Mouse (Mus musculus) lung, postnatal 0 days (tissue): ENCODE results near the gene Smg6. TPM values are rescaled to one million over a fixed set of nuclear protein-coding genes. Genes with fewer than 3 reads are reported as not detected.
A peak's percentile ranks its signal among the peaks of the same experiment; 100 is the strongest.

ENCODE experiments used
- ATAC-seq: fragments of 200-750 bp; cut with Nextera tagmentation; 2 replicates; pipeline ENCODE4 v1.8.0; 2017; ENCODE audit warnings: moderate library complexity
- DNase-seq: peaks from one replicate; pipeline ENCODE4 v3.0.0-alpha.2; 2016; ENCODE audit warnings: low spot score
- H3K27ac ChIP-seq: fragments of 300-500 bp; sonication (generic); 2 replicates; pipeline ENCODE4 v1.5.1; 2014; ENCODE audit warnings: antibody characterized with exemption, mild to moderate bottlenecking, low read length, mixed read lengths
- H3K27me3 ChIP-seq: fragments of 300-500 bp; sonication (generic); replicated peaks from 2 replicates; pipeline ENCODE4 v1.6.1; 2014; ENCODE audit warnings: low read length, mixed read lengths; ENCODE audit not compliant: insufficient read depth
- H3K36me3 ChIP-seq: fragments of 300-500 bp; sonication (generic); 2 replicates; pipeline ENCODE4 v1.6.1; 2014; ENCODE audit warnings: low read length, mixed read lengths; ENCODE audit not compliant: insufficient read depth
- H3K4me1 ChIP-seq: fragments of 300-500 bp; sonication (generic); 2 replicates; pipeline ENCODE4 v1.6.1; 2014; ENCODE audit warnings: antibody characterized with exemption, low read depth, low read length, mixed read lengths; ENCODE audit not compliant: insufficient read depth
- H3K4me2 ChIP-seq: fragments of 300-500 bp; sonication (generic); replicated peaks from 2 replicates; pipeline ENCODE4 v1.6.1; 2014; ENCODE audit warnings: low read depth, mild to moderate bottlenecking, low read length, moderate library complexity, mixed read lengths
- H3K4me3 ChIP-seq: fragments of 300-500 bp; sonication (generic); 2 replicates; pipeline ENCODE4 v1.5.1; 2014; ENCODE audit warnings: low read depth, low read length
- H3K9ac ChIP-seq: fragments of 300-500 bp; sonication (generic); replicated peaks from 2 replicates; pipeline ENCODE4 v1.6.1; 2014; ENCODE audit warnings: low read depth, mild to moderate bottlenecking
- H3K9me3 ChIP-seq: fragments of 300-500 bp; sonication (generic); 2 replicates; pipeline ENCODE4 v1.6.1; 2016; ENCODE audit warnings: low read length, mixed read lengths
- CTCF ChIP-seq: IDR thresholded peaks from 2 replicates; pipeline ENCODE4 v1.5.1; 2016; ENCODE audit warnings: antibody characterized with exemption, mild to moderate bottlenecking
- EP300 ChIP-seq: IDR thresholded peaks from 2 replicates; pipeline ENCODE4 v1.6.1; 2016; ENCODE audit warnings: antibody characterized with exemption, mild to moderate bottlenecking, control low read depth
- WGBS: fragments of 180-500 bp; shearing (Covaris S2); extraction: QIAGEN DNeasy Blood & Tissue Kit; methylation state at CpG from one replicate; pipeline ENCODE4 v1.1.7; 2014; 5-methylcytosine and 5-hydroxymethylcytosine counted together
- polyA plus RNA-seq: library from polyadenylated mRNA; unstranded; fragments of >200 nt; fragmentation: Nextera tagmentation; extraction: Ambion mirVana; gene quantifications from 2 replicates; pipeline ENCODE4 v1.2.1, GENCODE M21; 2015

Gene Smg6
- polyA plus RNA-seq, 1 experiment from 2014 or later: 9.9 TPM

- ATAC-seq (no peak), DNase-seq (no peak)
- Histone ChIP-seq H3K9me3 (no peaks in the 10 kb centered on the region), H3K9ac (no peak overlapping the region), H3K27ac (no peak overlapping the region), H3K27me3 (no peaks in the 10 kb centered on the region), H3K4me2 (no peak overlapping the region), H3K4me3 (no peak overlapping the region), H3K36me3 (no peaks in the 10 kb centered on the region), H3K4me1 (no peaks in the 10 kb centered on the region)
- WGBS: 63% methylated on average over 1 of the region's 1 CpGs
- no peak for TF ChIP-seq CTCF
Measured at GRCm38 (mm10) chr11:75083031-75083430, 157.4 kb downstream of the Smg6 start.

DNA sequence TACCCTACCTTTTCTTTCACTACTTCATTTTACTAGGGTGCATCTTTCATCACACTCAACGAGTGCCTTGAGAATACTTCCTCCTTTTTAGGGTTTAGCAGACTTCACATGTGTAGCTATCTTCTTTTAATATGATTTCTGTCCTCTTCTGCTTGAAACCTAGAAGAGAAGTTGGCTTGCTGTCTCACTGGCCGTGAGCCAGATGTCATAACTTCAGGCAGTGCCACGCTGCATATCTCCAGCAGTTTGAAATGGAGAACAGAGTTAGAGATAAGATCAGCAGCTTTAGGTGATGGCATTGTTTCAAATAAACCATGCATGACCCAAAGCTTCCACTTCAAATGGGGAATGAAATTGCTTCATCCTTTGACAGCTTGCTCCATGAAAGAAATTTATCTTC, 166.5 kb downstream of the Smg6 start:
- TF ChIP-seq EP300: peak; percentile 75; the same call in 1 of the 2 replicates
- no peak for TF ChIP-seq CTCF
- no peak overlapping the region for H3K27ac ChIP-seq
- WGBS: 22% methylated on average over 3 of the region's 3 CpGs
- H3K27me3 ChIP-seq: no peaks in the 10 kb centered on the region
- H3K9ac ChIP-seq: no peak overlapping the region
- H3K4me2 ChIP-seq: no peak overlapping the region
- no peaks in the 10 kb centered on the region for H3K9me3 ChIP-seq
- no peak overlapping the region for H3K4me3 ChIP-seq
- H3K36me3 ChIP-seq: no peaks in the 10 kb centered on the region
- H3K4me1 ChIP-seq: no peaks in the 10 kb centered on the region
- peak; percentile 77 for ATAC-seq
- peak; percentile 76 for DNase-seq

- H3K27ac ChIP-seq: no peak overlapping the region
- H3K4me3 ChIP-seq: no peak overlapping the region
- ATAC-seq (peak; percentile 85), DNase-seq (peak; percentile 66)
- no peaks in the 10 kb centered on the region for H3K36me3 ChIP-seq
- no peak overlapping the region for H3K4me2 ChIP-seq
- H3K27me3 ChIP-seq: no peaks in the 10 kb centered on the region
- no peaks in the 10 kb centered on the region for H3K4me1 ChIP-seq
- no peak for TF ChIP-seq EP300
- peak; percentile 37; the same call in 1 of the 2 replicates for TF ChIP-seq CTCF
- H3K9ac ChIP-seq: no peak overlapping the region
- 48% methylated on average over 5 of the region's 5 CpGs for WGBS
- no peaks in the 10 kb centered on the region for H3K9me3 ChIP-seq
Measured at GRCm38 (mm10) chr11:75092656-75093055, 167.0 kb downstream of the Smg6 start.

DNA sequence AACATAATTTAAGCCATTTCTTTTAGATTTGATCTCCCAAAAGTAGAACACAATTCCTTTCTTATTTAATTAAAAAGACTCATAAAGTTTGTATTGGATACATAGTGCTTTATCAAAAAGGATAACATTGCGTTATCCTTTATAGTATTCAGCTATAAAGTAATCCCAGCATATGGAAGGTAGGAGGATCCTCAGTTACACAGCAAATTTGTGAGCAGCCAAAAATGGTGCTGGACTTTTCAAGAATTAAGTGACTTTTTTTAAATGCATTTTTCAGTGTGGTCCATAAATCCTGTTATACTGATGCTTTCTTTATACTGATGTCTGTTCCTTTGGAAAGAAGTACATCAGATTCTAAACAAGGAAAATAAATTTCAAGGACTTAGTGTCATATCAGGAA, 169.1 kb downstream of the Smg6 start:
- H3K4me3 ChIP-seq: no peak overlapping the region

DNA sequence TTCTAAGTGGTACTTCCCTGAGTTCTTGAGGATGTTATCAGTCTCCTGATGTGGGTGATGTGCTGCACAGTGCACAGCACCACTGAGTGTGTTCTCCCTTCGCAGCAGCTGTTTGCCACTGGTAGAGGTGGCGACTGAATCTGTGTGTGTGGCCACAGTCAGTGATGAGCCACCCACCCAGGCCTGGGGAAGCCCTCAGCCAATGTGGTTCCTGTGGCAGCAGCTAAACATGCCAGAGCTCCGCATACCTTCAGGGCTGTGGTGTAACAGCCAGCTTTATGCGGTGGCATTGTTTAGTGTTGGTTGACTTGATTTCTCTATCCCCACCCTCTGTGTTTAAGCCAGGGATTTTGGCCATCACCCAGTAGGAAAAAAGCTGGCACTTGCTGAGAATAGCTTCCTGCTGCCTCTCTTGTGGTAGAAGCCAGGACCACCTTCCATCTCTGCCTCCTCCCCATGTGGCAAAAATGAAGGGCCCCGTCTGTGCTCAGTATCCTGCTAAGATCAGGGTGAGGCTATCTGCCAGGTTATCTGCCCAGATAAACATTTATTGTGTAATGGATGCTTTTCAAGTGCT, 177.2 kb downstream of the Smg6 start:
- H3K4me3 ChIP-seq: no peak overlapping the region
- DNase-seq (no peak), ATAC-seq (no peak)
- no peak overlapping the region for H3K9ac ChIP-seq
- no peak overlapping the region for H3K27ac ChIP-seq
- H3K4me2 ChIP-seq: no peak overlapping the region
- H3K9me3 ChIP-seq: no peaks in the 10 kb centered on the region
- H3K36me3 ChIP-seq: no peaks in the 10 kb centered on the region
- peaks cover 8% of the 10 kb centered on the region; the same call in 1 of the 2 replicates for H3K4me1 ChIP-seq
- TF ChIP-seq EP300 (no peak), CTCF (no peak)
- H3K27me3 ChIP-seq: no peaks in the 10 kb centered on the region
- WGBS: 53% methylated on average over 5 of the region's 5 CpGs

More for the DNA sequence above, 169.1 kb downstream of the Smg6 start:
- ATAC-seq (no peak), DNase-seq (no peak)
- Histone ChIP-seq H3K9me3 (no peaks in the 10 kb centered on the region), H3K27ac (no peak overlapping the region), H3K36me3 (no peaks in the 10 kb centered on the region), H3K27me3 (no peaks in the 10 kb centered on the region), H3K4me1 (no peaks in the 10 kb centered on the region), H3K4me2 (no peak overlapping the region), H3K9ac (no peak overlapping the region)
- TF ChIP-seq CTCF (no peak), EP300 (no peak)
- WGBS: 98% methylated on average over 1 of the region's 1 CpGs

DNA sequence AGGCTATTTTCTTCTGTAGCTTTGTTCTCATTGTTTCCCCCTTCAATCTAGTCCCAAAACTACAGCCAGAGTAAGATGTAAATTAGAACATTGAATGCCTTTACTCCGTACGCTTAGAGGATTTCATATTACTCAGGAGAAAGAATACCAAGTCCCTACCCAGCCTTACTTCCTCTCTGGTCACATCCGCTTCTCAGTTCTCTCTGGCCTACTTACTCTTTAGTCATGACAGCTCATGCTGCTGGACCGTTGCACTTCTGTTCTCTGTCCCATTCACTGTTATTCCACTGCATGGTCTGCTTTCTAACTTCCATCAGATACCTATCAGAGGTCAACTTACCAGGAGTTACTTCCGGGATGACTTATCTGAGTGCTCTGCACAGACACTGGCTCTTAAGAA, 181.0 kb downstream of the Smg6 start:
- ATAC-seq: no peak
- no peaks in the 10 kb centered on the region for H3K27me3 ChIP-seq
- H3K9ac ChIP-seq: no peak overlapping the region
- WGBS: 67% methylated on average over 5 of the region's 5 CpGs
- no peaks in the 10 kb centered on the region for H3K36me3 ChIP-seq
- no peak overlapping the region for H3K4me3 ChIP-seq
- no peak for DNase-seq
- H3K9me3 ChIP-seq: no peaks in the 10 kb centered on the region
- no peak overlapping the region for H3K4me2 ChIP-seq
- H3K4me1 ChIP-seq: peaks cover 8% of the 10 kb centered on the region; the same call in 1 of the 2 replicates
- TF ChIP-seq CTCF (no peak), EP300 (no peak)
- H3K27ac ChIP-seq: no peak overlapping the region

DNA sequence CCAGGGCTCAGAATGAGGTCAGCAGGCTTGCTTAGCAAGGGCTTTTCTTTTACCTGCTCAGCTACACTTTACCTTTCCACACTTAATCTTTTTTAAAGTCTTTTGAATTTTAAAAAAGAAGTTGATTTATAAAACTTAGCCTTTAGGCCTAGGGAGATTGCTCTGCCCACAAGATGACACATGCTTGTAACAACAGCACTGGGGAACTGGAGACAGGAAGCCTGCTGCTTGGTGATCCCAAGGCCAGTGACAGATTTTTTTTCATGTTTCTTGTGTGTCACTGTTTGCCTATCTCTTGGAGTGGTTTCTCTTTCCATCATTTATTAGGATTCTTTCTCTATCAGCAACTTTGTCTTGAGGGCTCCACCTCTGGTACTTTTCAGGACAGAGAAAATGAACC, 183.3 kb downstream of the Smg6 start:
- no peak overlapping the region for H3K9ac ChIP-seq
- TF ChIP-seq EP300: no peak
- TF ChIP-seq CTCF: no peak
- DNase-seq (no peak), ATAC-seq (no peak)
- no peaks in the 10 kb centered on the region for H3K4me1 ChIP-seq
- no peak overlapping the region for H3K27ac ChIP-seq
- H3K27me3 ChIP-seq: no peaks in the 10 kb centered on the region
- H3K4me2 ChIP-seq: no peak overlapping the region
- no peaks in the 10 kb centered on the region for H3K36me3 ChIP-seq
- H3K4me3 ChIP-seq: no peak overlapping the region
- H3K9me3 ChIP-seq: no peaks in the 10 kb centered on the region
